Mouse (Mus musculus) hindbrain, embryonic 15.5 days (tissue): ENCODE measurements around the gene Bdkrb2. TPM values are rescaled to one million over a fixed set of nuclear protein-coding genes. Genes with fewer than 3 reads are reported as not detected.

Experiments used
- ATAC-seq: fragments of 200-750 bp; cut with Nextera tagmentation; 2 replicates; pipeline ENCODE4 v1.8.0; 2017; ENCODE audit warnings: low read depth, moderate number of reproducible peaks, moderate TSS enrichment; ENCODE audit not compliant: low FRiP score
- H3K27ac ChIP-seq: fragments of 300-500 bp; sonication (generic); replicated peaks from 2 replicates; pipeline ENCODE4 v1.5.1; 2015; ENCODE audit warnings: mild to moderate bottlenecking, inconsistent platforms
- H3K27me3 ChIP-seq: fragments of 300-500 bp; sonication (generic); 2 replicates; pipeline ENCODE4 v1.6.1; 2015; ENCODE audit warnings: control low read depth, inconsistent platforms
- H3K36me3 ChIP-seq: fragments of 300-500 bp; sonication (generic); 2 replicates; pipeline ENCODE4 v1.6.1; 2015; ENCODE audit warnings: control low read depth, inconsistent platforms
- H3K4me1 ChIP-seq: fragments of 300-500 bp; sonication (generic); replicated peaks from 2 replicates; pipeline ENCODE4 v1.6.1; 2015; ENCODE audit warnings: control low read depth, inconsistent platforms
- H3K4me2 ChIP-seq: fragments of 300-500 bp; sonication (generic); 2 replicates; pipeline ENCODE4 v1.6.1; 2015; ENCODE audit warnings: moderate library complexity, mild to moderate bottlenecking, inconsistent platforms
- H3K4me3 ChIP-seq: fragments of 300-500 bp; sonication (generic); 2 replicates; pipeline ENCODE4 v1.5.1; 2015; ENCODE audit warnings: mild to moderate bottlenecking, inconsistent platforms
- H3K9ac ChIP-seq: fragments of 300-500 bp; sonication (generic); 2 replicates; pipeline ENCODE4 v1.6.1; 2015; ENCODE audit warnings: inconsistent platforms
- H3K9me3 ChIP-seq: fragments of 300-500 bp; sonication (generic); 2 replicates; pipeline ENCODE4 v1.6.1; 2016; ENCODE audit warnings: control low read depth, inconsistent platforms
- WGBS: fragments of 180-500 bp; shearing (Covaris S2); methylation state at CpG from one replicate; pipeline ENCODE4 v1.1.7; 2015; 5-methylcytosine and 5-hydroxymethylcytosine counted together
- polyA plus RNA-seq: library from polyadenylated mRNA; unstranded; fragments of >200 nt; fragmentation: Nextera tagmentation; extraction: Ambion mirVana; gene quantifications from 2 replicates; pipeline ENCODE4 v1.2.1, GENCODE M21; 2015

Gene Bdkrb2
- polyA plus RNA-seq, 1 experiment from 2014 or later = 2.1 TPM

DNA sequence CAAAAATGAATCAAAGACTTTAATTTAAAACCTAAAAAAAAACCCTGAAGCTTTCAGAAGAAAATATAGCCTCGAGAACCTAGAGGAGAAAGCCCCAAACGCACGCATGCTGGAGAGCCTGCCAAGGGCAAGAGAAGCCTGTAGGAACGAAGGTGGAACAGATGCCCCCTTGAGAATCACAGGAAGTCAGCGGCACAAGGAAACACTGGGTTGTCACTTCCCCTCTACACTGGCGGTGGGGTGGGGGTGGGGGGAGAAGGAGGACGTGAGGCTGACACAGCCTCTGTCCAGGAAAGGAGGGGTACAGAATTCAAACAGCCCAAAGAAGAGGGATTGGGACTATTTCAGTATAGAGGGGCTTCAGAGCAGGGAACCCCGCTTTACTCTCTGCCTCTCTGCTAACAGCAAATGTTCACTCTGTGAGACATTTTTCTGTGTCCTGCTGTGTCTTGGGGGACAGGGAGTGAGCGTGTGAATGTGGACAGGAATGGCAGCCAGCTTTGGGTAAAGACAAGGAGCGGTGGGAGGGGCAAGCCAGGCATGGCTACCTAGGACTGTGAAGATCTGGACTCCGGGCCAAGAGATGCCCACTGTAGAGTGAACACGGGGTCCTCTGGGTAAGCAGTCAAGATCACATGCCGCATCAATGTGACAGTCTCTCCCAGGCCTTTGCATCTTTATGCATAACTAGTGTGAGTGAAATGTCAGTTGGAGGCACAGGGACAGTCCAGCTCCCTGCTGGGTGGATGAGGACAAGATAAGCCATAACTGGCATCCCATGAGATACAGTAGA lies 26.9 kb upstream of the Bdkrb2 start:
- H3K27ac ChIP-seq = no peak overlapping the region
- no peaks in the 10 kb centered on the region for H3K9me3 ChIP-seq
- no peak overlapping the region for H3K4me3 ChIP-seq
- H3K27me3 ChIP-seq = no peaks in the 10 kb centered on the region
- H3K4me2 ChIP-seq = no peak overlapping the region
- H3K4me1 ChIP-seq = peaks cover 12% of the 10 kb centered on the region
- no peak for ATAC-seq
- no peak overlapping the region for H3K9ac ChIP-seq
- H3K36me3 ChIP-seq = no peaks in the 10 kb centered on the region
- 66% methylated on average over 13 of the region's 13 CpGs for WGBS

GRCm38 (mm10) chr12:105537162-105537561 lies 25.9 kb upstream of the Bdkrb2 start:
- no peak for ATAC-seq
- no peaks in the 10 kb centered on the region for H3K36me3 ChIP-seq
- no peak overlapping the region for H3K9ac ChIP-seq
- 71% methylated on average over 5 of the region's 5 CpGs for WGBS
- H3K27me3 ChIP-seq = no peaks in the 10 kb centered on the region
- H3K4me1 ChIP-seq = peaks cover 2% of the 10 kb centered on the region
- no peaks in the 10 kb centered on the region for H3K9me3 ChIP-seq
- no peak overlapping the region for H3K4me3 ChIP-seq
- H3K27ac ChIP-seq = no peak overlapping the region
- H3K4me2 ChIP-seq = no peak overlapping the region

GRCm38 (mm10) chr12:105539649-105540048 lies 23.4 kb upstream of the Bdkrb2 start:
- 94% methylated on average over 10 of the region's 10 CpGs for WGBS
- H3K4me2 ChIP-seq = no peak overlapping the region
- no peaks in the 10 kb centered on the region for H3K9me3 ChIP-seq
- H3K27me3 ChIP-seq = no peaks in the 10 kb centered on the region
- no peak overlapping the region for H3K27ac ChIP-seq
- no peak for ATAC-seq
- H3K36me3 ChIP-seq = no peaks in the 10 kb centered on the region
- no peak overlapping the region for H3K4me3 ChIP-seq
- H3K4me1 ChIP-seq = no peaks in the 10 kb centered on the region
- no peak overlapping the region for H3K9ac ChIP-seq

GRCm38 (mm10) chr12:105541590-105542402 lies 21.2 kb upstream of the Bdkrb2 start:
- H3K27ac ChIP-seq = no peak overlapping the region
- no peaks in the 10 kb centered on the region for H3K36me3 ChIP-seq
- 78% methylated on average over 12 of the region's 12 CpGs for WGBS
- ATAC-seq = no peak
- no peaks in the 10 kb centered on the region for H3K9me3 ChIP-seq
- H3K4me2 ChIP-seq = no peak overlapping the region
- H3K4me3 ChIP-seq = no peak overlapping the region
- H3K9ac ChIP-seq = no peak overlapping the region
- peaks cover 8% of the 10 kb centered on the region for H3K4me1 ChIP-seq
- no peaks in the 10 kb centered on the region for H3K27me3 ChIP-seq

DNA sequence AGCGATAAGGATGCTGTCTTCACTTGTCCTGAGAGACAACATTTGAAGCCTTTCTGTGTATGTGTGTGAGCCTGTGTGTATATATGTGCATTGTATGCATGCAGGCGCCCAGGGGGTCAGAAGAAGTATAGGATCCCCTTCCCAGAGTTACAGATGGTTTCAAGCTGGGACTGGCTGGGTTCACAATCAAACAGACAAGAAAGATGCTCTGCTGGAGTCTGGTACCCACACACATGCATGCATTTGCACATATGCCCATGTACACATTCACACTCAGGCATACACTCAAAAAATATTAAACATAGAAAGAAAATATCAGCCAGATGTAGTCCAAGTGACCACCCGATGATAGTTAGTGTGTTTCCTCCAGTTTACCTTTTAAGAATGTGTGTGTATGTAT lies 20.5 kb upstream of the Bdkrb2 start:
- H3K36me3 ChIP-seq = no peaks in the 10 kb centered on the region
- no peak for ATAC-seq
- H3K4me3 ChIP-seq = no peak overlapping the region
- H3K9ac ChIP-seq = no peak overlapping the region
- no peak overlapping the region for H3K4me2 ChIP-seq
- H3K27ac ChIP-seq = no peak overlapping the region
- 87% methylated on average over 3 of the region's 3 CpGs for WGBS
- H3K27me3 ChIP-seq = 0 out of 2 replicates have a peak, but pooled peaks cover 2% of the 10 kb centered on the region
- H3K9me3 ChIP-seq = no peaks in the 10 kb centered on the region
- H3K4me1 ChIP-seq = peaks cover 8% of the 10 kb centered on the region

DNA sequence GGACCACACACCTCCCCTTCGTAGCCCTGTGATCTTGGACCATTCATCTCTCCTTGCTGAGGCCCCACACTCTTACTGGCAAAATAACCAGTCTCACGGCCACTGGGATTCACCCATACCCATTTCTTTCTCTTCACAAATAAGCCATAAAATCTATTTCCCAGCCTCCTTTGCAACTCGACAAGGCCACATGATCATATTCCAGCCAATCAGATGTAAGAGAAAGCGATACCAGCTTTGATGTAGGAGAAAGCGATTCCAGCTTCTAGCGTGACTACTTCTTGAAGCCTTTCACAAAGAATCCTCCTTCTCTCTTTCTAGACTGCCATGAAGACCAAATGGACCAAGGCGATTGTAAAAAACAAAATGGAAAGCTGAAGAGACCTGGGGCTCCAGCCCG lies 19.9 kb upstream of the Bdkrb2 start:
- H3K9ac ChIP-seq = no peak overlapping the region
- H3K4me2 ChIP-seq = no peak overlapping the region
- H3K36me3 ChIP-seq = no peaks in the 10 kb centered on the region
- H3K27ac ChIP-seq = 0 out of 2 replicates have a peak overlapping the region, but pooled peaks have one; percentile 8
- no peak for ATAC-seq
- 81% methylated on average over 8 of the region's 8 CpGs for WGBS
- H3K27me3 ChIP-seq = 0 out of 2 replicates have a peak, but pooled peaks cover 2% of the 10 kb centered on the region
- no peak overlapping the region for H3K4me3 ChIP-seq
- H3K4me1 ChIP-seq = peaks cover 11% of the 10 kb centered on the region
- H3K9me3 ChIP-seq = no peaks in the 10 kb centered on the region

DNA sequence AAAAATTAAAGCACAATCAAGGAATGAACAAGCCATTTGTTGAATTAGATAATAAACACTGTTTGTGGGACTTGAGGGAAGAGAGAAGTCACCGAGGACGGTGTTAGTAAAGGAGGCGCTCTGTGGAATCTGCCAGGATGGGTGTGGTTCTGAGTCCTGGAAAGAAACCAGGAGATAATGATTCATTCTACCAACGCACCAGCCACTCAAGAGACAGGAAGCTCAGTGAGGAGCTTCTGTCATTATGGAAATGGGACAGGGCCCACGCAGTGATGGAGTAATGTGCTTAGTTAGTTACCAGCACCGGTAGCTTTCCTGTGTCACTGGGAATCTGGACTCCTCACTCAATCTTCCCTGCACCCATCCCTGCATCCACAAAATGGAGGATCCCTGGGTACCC lies 19.3 kb upstream of the Bdkrb2 start:
- H3K36me3 ChIP-seq = no peaks in the 10 kb centered on the region
- no peak for ATAC-seq
- H3K4me1 ChIP-seq = peaks cover 13% of the 10 kb centered on the region
- no peak overlapping the region for H3K4me2 ChIP-seq
- H3K9ac ChIP-seq = no peak overlapping the region
- no peak overlapping the region for H3K27ac ChIP-seq
- H3K27me3 ChIP-seq = 0 out of 2 replicates have a peak, but pooled peaks cover 2% of the 10 kb centered on the region
- whole genome bisulfite sequencing = 72% methylated on average over 6 of the region's 6 CpGs
- no peak overlapping the region for H3K4me3 ChIP-seq
- no peaks in the 10 kb centered on the region for H3K9me3 ChIP-seq

GRCm38 (mm10) chr12:105544872-105545271 lies 18.2 kb upstream of the Bdkrb2 start:
- H3K4me3 ChIP-seq = no peak overlapping the region
- H3K9me3 ChIP-seq = no peaks in the 10 kb centered on the region
- no peaks in the 10 kb centered on the region for H3K36me3 ChIP-seq
- H3K27me3 ChIP-seq = 0 out of 2 replicates have a peak, but pooled peaks cover 2% of the 10 kb centered on the region
- H3K9ac ChIP-seq = no peak overlapping the region
- peaks cover 13% of the 10 kb centered on the region for H3K4me1 ChIP-seq
- ATAC-seq = no peak
- H3K27ac ChIP-seq = no peak overlapping the region
- WGBS = 87% methylated on average over 7 of the region's 7 CpGs
- no peak overlapping the region for H3K4me2 ChIP-seq

DNA sequence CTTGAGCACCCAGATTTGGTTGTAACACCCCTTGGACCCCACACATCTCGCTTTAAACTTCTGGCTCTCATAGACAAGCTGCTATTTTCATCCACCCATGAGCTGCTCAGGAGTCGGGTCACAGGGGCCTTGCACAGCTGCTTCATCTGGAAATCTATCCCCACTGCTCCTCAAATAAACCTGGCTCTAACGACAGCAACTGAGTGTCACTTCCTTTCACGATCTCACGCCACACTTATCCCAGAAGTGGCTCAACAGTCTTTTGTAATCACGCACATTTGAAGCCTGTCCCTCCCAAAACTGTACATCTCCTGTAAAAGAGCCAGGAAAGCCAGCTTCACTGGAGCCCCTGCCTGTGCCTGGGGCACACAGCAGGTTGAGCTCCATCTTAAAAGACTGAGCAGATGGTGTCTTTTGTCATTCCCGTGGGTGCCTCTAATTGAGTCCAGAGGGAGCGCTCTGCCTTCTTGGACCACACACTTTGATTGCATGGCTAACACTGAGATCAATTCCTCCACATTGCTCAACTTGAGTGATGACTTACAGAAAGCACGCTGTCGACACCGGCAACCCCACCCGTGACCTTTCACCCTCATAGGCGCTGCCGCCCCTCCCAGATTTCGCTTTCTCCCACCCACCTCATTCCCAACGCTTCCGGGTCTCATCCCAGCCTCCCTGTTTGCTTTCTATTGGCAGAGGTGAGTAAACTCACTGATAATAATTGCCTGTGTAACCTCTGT lies 17.2 kb upstream of the Bdkrb2 start:
- H3K9ac ChIP-seq = no peak overlapping the region
- no peak overlapping the region for H3K27ac ChIP-seq
- no peak overlapping the region for H3K4me3 ChIP-seq
- H3K9me3 ChIP-seq = no peaks in the 10 kb centered on the region
- H3K36me3 ChIP-seq = no peaks in the 10 kb centered on the region
- H3K4me1 ChIP-seq = peaks cover 13% of the 10 kb centered on the region
- WGBS = 32% methylated on average over 17 of the region's 17 CpGs
- ATAC-seq = no peak
- H3K27me3 ChIP-seq = 0 out of 2 replicates have a peak, but pooled peaks cover 2% of the 10 kb centered on the region
- no peak overlapping the region for H3K4me2 ChIP-seq

DNA sequence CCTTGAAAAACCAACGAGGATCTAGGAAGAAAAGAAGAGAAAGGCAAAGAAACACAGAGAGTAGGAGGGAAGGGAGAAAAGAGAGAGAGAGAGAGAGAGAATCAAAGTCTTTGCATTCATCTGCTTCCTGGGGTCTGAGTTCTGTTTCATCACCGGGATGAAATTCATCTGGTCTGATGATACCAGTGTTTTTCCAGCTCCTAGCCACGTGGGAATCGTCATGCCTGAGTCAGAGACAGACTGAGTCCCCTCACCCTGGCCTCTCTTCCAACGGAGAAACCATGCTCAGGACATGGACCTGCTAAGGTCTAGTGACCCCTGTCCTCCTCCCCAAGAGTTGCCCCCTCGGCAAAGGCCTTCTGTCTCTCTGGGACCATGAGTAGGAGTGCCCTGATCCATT lies 16.5 kb upstream of the Bdkrb2 start:
- no peak overlapping the region for H3K4me2 ChIP-seq
- 0 out of 2 replicates have a peak, but pooled peaks cover 2% of the 10 kb centered on the region for H3K27me3 ChIP-seq
- 79% methylated on average over 6 of the region's 6 CpGs for WGBS
- ATAC-seq = no peak
- no peak overlapping the region for H3K9ac ChIP-seq
- no peak overlapping the region for H3K27ac ChIP-seq
- no peak overlapping the region for H3K4me3 ChIP-seq
- no peaks in the 10 kb centered on the region for H3K36me3 ChIP-seq
- H3K9me3 ChIP-seq = no peaks in the 10 kb centered on the region
- peaks cover 16% of the 10 kb centered on the region for H3K4me1 ChIP-seq

GRCm38 (mm10) chr12:105547151-105547550 lies 15.9 kb upstream of the Bdkrb2 start:
- Histone ChIP-seq H3K9me3 (no peaks in the 10 kb centered on the region), H3K4me1 (peaks cover 18% of the 10 kb centered on the region), H3K9ac (no peak overlapping the region), H3K27me3 (0 out of 2 replicates have a peak, but pooled peaks cover 2% of the 10 kb centered on the region), H3K4me2 (no peak overlapping the region), H3K27ac (no peak overlapping the region), H3K4me3 (no peak overlapping the region), H3K36me3 (no peaks in the 10 kb centered on the region)
- 81% methylated on average over 2 of the region's 2 CpGs for WGBS
- 0 out of 2 replicates have a peak, but pooled peaks have one; percentile 25 for ATAC-seq
